Mouse (Mus musculus) mouse trophoblast stem cell (cell line): Measurements from ENCODE around the gene Gm21244.
"Not testable (repeated sequence)": the region's sequence is repeated elsewhere in the genome, so short reads cannot be mapped to it uniquely, and the experiment has no call there.

ENCODE experiments used
- in situ Hi-C, 2 experiments: fragments of 300-500 bp; cut with MseI, MboI; formaldehyde crosslinking; loops; 2 replicates in 1 of 2; 3 replicates in 1 of 2; pipeline ENCODE4 v1.15.1; 2025

Gene Gm21244

DNA sequence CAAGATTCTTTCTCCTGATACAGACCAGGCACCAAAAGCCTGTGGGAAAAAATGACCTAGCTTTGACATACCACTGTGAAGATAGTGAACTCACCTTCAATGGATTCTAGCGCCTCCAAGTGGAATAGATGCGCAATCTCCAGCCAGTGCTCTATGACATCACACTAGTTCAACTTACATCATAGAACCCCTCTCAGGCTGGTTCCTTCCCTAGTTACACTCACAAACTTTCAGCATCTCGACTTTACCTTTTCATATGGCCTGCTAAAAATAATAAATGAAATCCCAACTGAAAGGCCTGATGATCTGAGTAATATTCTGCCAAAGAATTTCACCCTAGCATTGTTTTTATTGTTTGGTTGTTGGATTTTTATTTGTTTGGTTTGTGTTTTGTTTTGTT, at the start of gene Gm21244:
Gm21244 (minus strand) TSS at position 101 of the 400 bp plus-strand sequence.
- in situ Hi-C loops: not testable (repeated sequence)
